Mouse (Mus musculus) liver, adult 2 months (tissue): ENCODE data around the gene Lrba. TPM values are rescaled to one million over a fixed set of nuclear protein-coding genes. Genes with fewer than 3 reads are reported as not detected.

ENCODE experiments used
- DNase-seq: peaks from one replicate; pipeline ENCODE4 v3.0.0-alpha.2; 2011; ENCODE audit warnings: low read depth, low spot score; ENCODE audit errors: extremely low read depth
- H3K27ac ChIP-seq: fragments of 200-500 bp; replicated peaks from 2 replicates; pipeline ENCODE4 v1.5.1; 2012; ENCODE audit warnings: low read depth, mild to moderate bottlenecking, control low read depth, inconsistent platforms, low read length; ENCODE audit not compliant: insufficient read depth
- H3K27me3 ChIP-seq: fragments of 200-500 bp; 2 replicates; pipeline ENCODE4 v1.6.1; 2012; ENCODE audit warnings: mild to moderate bottlenecking, moderate library complexity, low read length, inconsistent platforms; ENCODE audit not compliant: control insufficient read depth, insufficient read depth
- H3K36me3 ChIP-seq: fragments of 200-500 bp; 2 replicates; pipeline ENCODE4 v1.6.1; 2012; ENCODE audit warnings: low read length, inconsistent platforms; ENCODE audit not compliant: control insufficient read depth, insufficient read depth
- H3K4me1 ChIP-seq: fragments of 200-500 bp; 2 replicates; pipeline ENCODE4 v1.6.1; 2011; ENCODE audit warnings: low read length; ENCODE audit not compliant: control insufficient read depth, insufficient read depth
- H3K4me3 ChIP-seq: fragments of 200-500 bp; 2 replicates; pipeline ENCODE4 v1.5.1; 2011; ENCODE audit warnings: low read depth, mild to moderate bottlenecking, control low read depth, low read length, moderate library complexity; ENCODE audit not compliant: insufficient read depth
- H3K79me2 ChIP-seq: fragments of 200-500 bp; 2 replicates; pipeline ENCODE4 v1.6.1; 2012; ENCODE audit warnings: inconsistent platforms, mild to moderate bottlenecking, low read length, moderate library complexity; ENCODE audit not compliant: control insufficient read depth, insufficient read depth
- H3K9ac ChIP-seq: fragments of 200-500 bp; 2 replicates; pipeline ENCODE4 v1.6.1; 2012; ENCODE audit warnings: low read depth, mild to moderate bottlenecking, control low read depth, inconsistent platforms, low read length
- CTCF ChIP-seq: fragments of 200-500 bp; IDR thresholded peaks from 2 replicates; pipeline ENCODE4 v1.5.1; 2011; ENCODE audit warnings: low read depth, low read length, control low read depth
- POLR2A ChIP-seq: fragments of 200-500 bp; IDR thresholded peaks from 2 replicates; pipeline ENCODE4 v1.6.1; 2011; ENCODE audit warnings: low read length, control low read depth; ENCODE audit not compliant: insufficient read depth; ENCODE audit errors: extremely low read depth
- WGBS: fragments of 180-500 bp; shearing (Covaris S2); methylation state at CpG from one replicate; pipeline ENCODE4 v1.1.7; 2018; 5-methylcytosine and 5-hydroxymethylcytosine counted together
- polyA plus RNA-seq: library from polyadenylated mRNA; depleted of rRNA; stranded (reverse); fragments of >200 nt; gene quantifications from 2 replicates; pipeline ENCODE4 v1.2.3, GENCODE M21; 2012; rRNA removed
- total RNA-seq: library from RNA; depleted of rRNA; stranded (reverse); fragments of >200 nt; gene quantifications from 2 replicates; pipeline ENCODE4 v1.2.3, GENCODE M21; 2014; rRNA removed

Lrba gene
- 24.0 and 26.1 TPM in 2 replicates for total RNA-seq
- polyA plus RNA-seq = 6.4 and 8.4 TPM in 2 replicates

DNA sequence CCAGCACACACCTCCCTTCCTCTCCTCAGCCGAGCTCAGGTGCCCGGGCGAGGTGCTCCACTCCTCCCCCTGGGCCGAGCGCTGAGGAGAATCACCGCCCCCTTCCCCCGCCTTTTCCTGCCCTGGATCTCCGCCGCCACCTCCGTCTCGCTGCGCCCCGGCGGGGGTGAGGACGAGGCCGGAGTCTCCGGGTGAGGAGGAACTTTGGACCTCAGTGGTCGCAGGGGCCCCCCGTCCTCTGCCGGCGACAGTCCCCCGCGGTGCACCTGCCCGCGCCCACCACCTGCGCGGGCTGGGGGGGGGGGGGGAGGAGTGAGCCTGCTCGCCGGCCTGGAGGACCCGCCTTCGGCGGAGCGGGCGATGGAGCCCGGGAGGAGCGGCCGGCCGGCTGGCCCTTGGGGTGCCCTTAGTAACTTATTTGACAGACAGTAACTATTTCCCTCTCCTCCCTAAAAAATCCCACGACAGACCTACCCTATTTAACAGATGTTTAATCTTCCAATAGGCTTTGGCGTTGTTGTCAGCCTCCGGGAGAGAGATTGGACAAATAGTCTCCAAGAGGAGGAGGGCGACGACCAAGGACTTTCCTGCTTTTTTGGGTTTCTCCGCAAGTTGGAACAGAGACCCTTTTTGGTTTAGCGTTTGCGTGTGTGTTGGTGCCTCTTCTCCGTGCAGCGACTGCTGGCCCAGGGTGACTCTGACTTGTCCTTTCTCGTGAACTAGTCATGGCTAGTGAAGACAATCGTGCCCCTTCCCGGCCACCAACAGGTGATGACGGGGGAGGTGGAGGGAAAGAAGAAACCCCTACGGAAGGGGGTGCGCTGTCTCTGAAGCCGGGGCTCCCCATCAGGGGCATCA, at the start of gene Lrba:
Gene Lrba (plus strand): TSS at position 117 of the 858 bp plus-strand sequence.
- Histone ChIP-seq H3K79me2 (no peaks in the 10 kb centered on the region), H3K9ac (peak within 1 kb of the TSS; percentile 93), H3K27ac (peak within 1 kb of the TSS; percentile 88), H3K27me3 (no peaks in the 10 kb centered on the region), H3K4me1 (no peaks in the 10 kb centered on the region), H3K4me3 (peak within 1 kb of the TSS; percentile 86), H3K36me3 (no peaks in the 10 kb centered on the region)
- WGBS = 1% methylated on average over 41 of the region's 55 CpGs
- peak; percentile 49 for DNase-seq
- TF ChIP-seq CTCF = no peak
- 0 out of 2 replicates have a peak, but pooled peaks have one; percentile 53 for TF ChIP-seq POLR2A

GRCm38 (mm10) chr3:86179714-86180113, 44.8 kb upstream of the Lrba start:
- Histone ChIP-seq H3K4me1 (no peaks in the 10 kb centered on the region), H3K9ac (no peak overlapping the region), H3K4me3 (no peak overlapping the region), H3K36me3 (no peaks in the 10 kb centered on the region), H3K79me2 (no peaks in the 10 kb centered on the region), H3K27ac (no peak overlapping the region), H3K27me3 (no peaks in the 10 kb centered on the region)
- WGBS = 85% methylated on average over 7 of the region's 7 CpGs
- DNase-seq = no peak
- TF ChIP-seq POLR2A = no peak
- TF ChIP-seq CTCF = no peak

DNA sequence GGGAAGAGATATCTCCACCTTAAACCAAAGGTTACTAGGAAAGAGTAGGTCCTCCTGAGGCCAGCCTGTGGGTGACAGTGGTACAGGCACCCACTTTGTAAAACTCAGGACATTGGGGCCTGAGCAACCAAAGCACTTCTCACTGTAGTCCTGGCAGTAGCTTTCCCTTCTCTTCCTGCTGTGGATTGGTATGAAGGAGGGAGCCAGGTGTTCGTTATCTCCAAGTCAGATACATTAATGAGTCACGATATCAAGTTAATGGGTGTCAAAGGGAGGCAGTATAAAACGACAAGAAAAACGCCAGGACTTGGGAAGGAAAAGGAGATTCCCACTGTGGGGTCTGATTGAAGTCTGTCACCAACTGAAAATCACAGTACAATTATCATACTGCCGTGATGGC, 43.4 kb upstream of the Lrba start:
- no peak for TF ChIP-seq POLR2A
- TF ChIP-seq CTCF = no peak

GRCm38 (mm10) chr3:86184546-86184945, 39.9 kb upstream of the Lrba start:
- H3K9ac ChIP-seq = no peak overlapping the region
- H3K27ac ChIP-seq = no peak overlapping the region
- H3K4me1 ChIP-seq = no peaks in the 10 kb centered on the region
- H3K27me3 ChIP-seq = no peaks in the 10 kb centered on the region
- H3K79me2 ChIP-seq = no peaks in the 10 kb centered on the region
- TF ChIP-seq POLR2A (no peak), CTCF (no peak)
- 90% methylated on average over 7 of the region's 7 CpGs for WGBS
- no peaks in the 10 kb centered on the region for H3K36me3 ChIP-seq
- no peak for DNase-seq
- H3K4me3 ChIP-seq = no peak overlapping the region

More for the DNA sequence above, 43.4 kb upstream of the Lrba start:
- H3K36me3 ChIP-seq = no peaks in the 10 kb centered on the region
- H3K4me1 ChIP-seq = no peaks in the 10 kb centered on the region
- no peak for DNase-seq
- H3K27ac ChIP-seq = no peak overlapping the region
- H3K79me2 ChIP-seq = no peaks in the 10 kb centered on the region
- H3K9ac ChIP-seq = no peak overlapping the region
- no peaks in the 10 kb centered on the region for H3K27me3 ChIP-seq
- WGBS = 76% methylated on average over 5 of the region's 5 CpGs
- H3K4me3 ChIP-seq = no peak overlapping the region

DNA sequence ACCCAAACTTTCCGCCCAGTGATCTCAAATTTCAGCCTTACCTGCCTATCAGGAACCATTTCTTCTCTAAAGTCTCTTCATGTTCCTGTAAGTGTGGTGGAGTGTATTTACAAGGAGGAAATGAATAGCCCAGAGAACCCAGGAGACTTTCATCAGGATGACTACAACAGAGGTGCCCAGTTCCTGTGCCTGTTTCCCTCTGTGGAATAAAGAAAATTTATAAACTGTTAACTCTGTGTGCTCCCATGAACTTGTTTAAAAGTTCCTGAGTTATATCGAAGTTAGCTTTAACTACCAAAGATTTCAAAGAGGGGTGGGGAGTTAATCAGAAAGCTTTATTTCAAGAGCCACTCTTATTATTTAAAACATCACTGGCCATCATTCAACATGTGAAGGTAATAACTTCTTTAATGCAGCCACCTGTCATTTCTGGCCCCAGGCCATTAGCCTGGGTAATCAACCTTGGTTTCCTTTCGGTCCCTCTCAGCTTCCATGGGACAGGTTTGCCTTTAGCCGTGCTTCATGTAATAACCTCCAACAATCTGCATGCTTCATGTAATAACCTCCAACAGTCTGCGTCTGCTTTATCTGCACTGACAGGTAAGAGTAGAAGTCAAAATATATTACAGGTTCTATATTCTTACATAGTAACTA, 36.6 kb upstream of the Lrba start:
- Histone ChIP-seq H3K4me3 (no peak overlapping the region), H3K27me3 (no peaks in the 10 kb centered on the region), H3K4me1 (no peaks in the 10 kb centered on the region), H3K27ac (no peak overlapping the region), H3K36me3 (no peaks in the 10 kb centered on the region), H3K9ac (no peak overlapping the region), H3K79me2 (no peaks in the 10 kb centered on the region)
- WGBS = 87% methylated on average over 5 of the region's 5 CpGs
- no peak for DNase-seq
- TF ChIP-seq CTCF (no peak), POLR2A (no peak)

- Histone ChIP-seq H3K9ac (no peak overlapping the region), H3K4me1 (no peaks in the 10 kb centered on the region), H3K27me3 (no peaks in the 10 kb centered on the region), H3K36me3 (no peaks in the 10 kb centered on the region), H3K79me2 (no peaks in the 10 kb centered on the region), H3K27ac (no peak overlapping the region), H3K4me3 (no peak overlapping the region)
- 59% methylated on average over 15 of the region's 15 CpGs for WGBS
- no peak for DNase-seq
- TF ChIP-seq POLR2A (no peak), CTCF (no peak)
Observed at GRCm38 (mm10) chr3:86195981-86196380, 28.5 kb upstream of the Lrba start.
